In the genomic region with DNA sequence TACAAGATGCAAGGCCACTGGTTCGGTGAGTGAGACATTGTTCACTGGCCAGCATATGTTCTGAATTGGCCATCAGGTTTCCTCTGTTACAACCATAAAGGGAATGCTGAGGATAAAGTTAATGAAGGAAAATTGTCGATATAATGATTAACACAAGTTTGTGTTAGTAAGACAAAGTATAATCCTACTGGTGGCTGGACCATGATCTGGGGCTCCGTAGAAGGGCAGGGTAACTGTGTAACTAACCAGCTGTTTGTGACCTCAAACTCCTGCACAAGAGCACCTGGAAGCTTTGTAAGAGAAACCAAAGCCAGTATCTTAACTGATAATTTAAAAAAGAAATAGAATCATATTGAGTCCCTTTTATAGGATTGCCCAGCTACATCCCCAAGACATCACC, we compare ENCODE assay signal across 20 mouse cellular contexts. TPM values are rescaled to one million over a fixed set of nuclear protein-coding genes. Genes with fewer than 3 reads are reported as not detected.
DNase-seq lines count a peak whose midpoint lies in the region; ATAC-seq and TF ChIP-seq lines count a peak whose summit lies in the region.
"Had no signal": no experiment of that assay in that cellular context is flagged by ENCODE, and none has a peak within 500 bp of the region (broad histone marks: within the 10 kb centered on the region; RNA-seq: fewer than 3 reads in every experiment).

No protein-coding gene starts in this region.

- TF ChIP-seq CTCF in liver, adult 2 months (IDR thresholded peaks at IDR 0.05; ENCODE audit: low read depth, low read length): no peak

- ATAC-seq in intestine, embryonic 14.5 days (replicated peaks; ENCODE audit: low FRiP score, low TSS enrichment, low read depth): no peak
- no peak for ATAC-seq in activated CD4-positive, CD25-positive, alpha-beta regulatory T cell, adult 4 months
- ATAC-seq: forebrain, embryonic 15.5 days had no signal

- H3K36me3 ChIP-seq in liver, adult 2 months (ENCODE audit: control insufficient read depth, insufficient read depth, low read length): no peaks in the 10 kb centered on the region
- H3K36me3 ChIP-seq in intestine, embryonic 14.5 days (ENCODE audit: control insufficient read depth, insufficient read depth, low read length): no peaks in the 10 kb centered on the region
- H3K36me3 ChIP-seq: forebrain, embryonic 15.5 days; hindbrain, embryonic 15.5 days; liver, embryonic 13.5 days; lung, embryonic 15.5 days had no signal

- no peak overlapping the region for H3K4me2 ChIP-seq in intestine, embryonic 14.5 days (ENCODE audit: low read length)
- H3K4me2 ChIP-seq: forebrain, embryonic 15.5 days; heart, embryonic 11.5 days; hindbrain, embryonic 15.5 days; liver, embryonic 13.5 days; lung, embryonic 15.5 days had no signal

- no peak for TF ChIP-seq POLR2A in liver, adult 2 months (IDR thresholded peaks at IDR 0.05; ENCODE audit: extremely low read depth, insufficient read depth, low read length)

- H3K9ac ChIP-seq in liver, adult 2 months (ENCODE audit: low read depth, low read length): no peak overlapping the region
- H3K9ac ChIP-seq in intestine, embryonic 14.5 days (ENCODE audit: low read length): no peak overlapping the region
- H3K9ac ChIP-seq: forebrain, embryonic 15.5 days; hindbrain, embryonic 15.5 days; liver, embryonic 13.5 days; lung, embryonic 15.5 days had no signal

- H3K9me3 ChIP-seq in intestine, embryonic 14.5 days (ENCODE audit: control insufficient read depth, low read length): no peaks in the 10 kb centered on the region
- H3K9me3 ChIP-seq: forebrain, embryonic 15.5 days; hindbrain, embryonic 15.5 days; liver, embryonic 13.5 days; lung, embryonic 15.5 days had no signal

- H3K4me1 ChIP-seq in liver, adult 2 months (ENCODE audit: control insufficient read depth, insufficient read depth, low read length): peaks cover under 1% of the 10 kb centered on the region; the same call in 1 of the 2 replicates
- no peaks in the 10 kb centered on the region for H3K4me1 ChIP-seq in intestine, embryonic 14.5 days (replicated peaks; ENCODE audit: control insufficient read depth, insufficient read depth, low read length)
- H3K4me1 ChIP-seq: forebrain, embryonic 15.5 days; hindbrain, embryonic 15.5 days; lung, embryonic 15.5 days had no signal

- no peaks in the 10 kb centered on the region for H3K79me2 ChIP-seq in liver, adult 2 months (ENCODE audit: control insufficient read depth, insufficient read depth, low read length)

- peak; percentile 47 for DNase-seq in liver, adult 2 months (ENCODE audit: extremely low read depth, low read depth, low spot score)
- DNase-seq in liver: no peak
- peak; percentile 25 for DNase-seq in intestine, embryonic 14.5 days (ENCODE audit: low spot score)
- DNase-seq in kidney, adult 9 months: peak; percentile 88
- peak; percentile 67 for DNase-seq in kidney, postnatal 14 days
- DNase-seq in layer of hippocampus, postnatal 10 days (ENCODE audit: low spot score in 2 of 2): no peak
- no peak for DNase-seq in spleen, postnatal 4 days (ENCODE audit: low spot score in 2 of 2)
- DNase-seq: adrenal gland, postnatal 14 days; cerebellum, adult 9-10 months; gastrocnemius, postnatal 14 days; heart, adult 11 months; left cerebral cortex, postnatal 4 days; liver, embryonic 13.5 days; thymus, postnatal 25 days had no signal

- H3K27me3 ChIP-seq in liver, adult 2 months (ENCODE audit: control insufficient read depth, insufficient read depth, low read length): no peaks in the 10 kb centered on the region
- no peaks in the 10 kb centered on the region for H3K27me3 ChIP-seq in intestine, embryonic 14.5 days (replicated peaks; ENCODE audit: control insufficient read depth, insufficient read depth, low read length)
- H3K27me3 ChIP-seq: forebrain, embryonic 15.5 days; hindbrain, embryonic 15.5 days; liver, embryonic 13.5 days; lung, embryonic 15.5 days had no signal

- no peak overlapping the region for H3K27ac ChIP-seq in liver, adult 2 months (replicated peaks; ENCODE audit: insufficient read depth, low read depth, low read length)
- no peak overlapping the region for H3K27ac ChIP-seq in intestine, embryonic 14.5 days (ENCODE audit: low read depth)
- H3K27ac ChIP-seq: forebrain, embryonic 15.5 days; hindbrain, embryonic 15.5 days; liver, embryonic 13.5 days; lung, embryonic 15.5 days; macrophage had no signal

- 47% methylated on average over 3 of the region's 3 CpGs for WGBS in liver, adult 2 months
- 74% methylated on average over 3 of the region's 3 CpGs for WGBS in intestine, embryonic 14.5 days

- no peak overlapping the region for H3K4me3 ChIP-seq in liver, adult 2 months (ENCODE audit: insufficient read depth, low read depth, low read length)
- H3K4me3 ChIP-seq in intestine, embryonic 14.5 days (ENCODE audit: low read depth, low read length): no peak overlapping the region
- H3K4me3 ChIP-seq: forebrain, embryonic 15.5 days; hindbrain, embryonic 15.5 days; liver, embryonic 13.5 days; lung, embryonic 15.5 days had no signal

RNA-seq across cellular contexts. Expression of gene 2610301B20Rik, which starts 55.4 kb away (rescaled TPM):
- 2.7 and 3.0 TPM in 2 replicates for total RNA-seq in liver, adult 2 months (2014; rRNA removed)
- polyA plus RNA-seq in liver, adult 2 months (2012; rRNA removed): 1.6 and 1.9 TPM in 2 replicates
- polyA plus RNA-seq in intestine, embryonic 14.5 days (2014; fragmentation: Nextera tagmentation; extraction: Ambion mirVana): 26.9 and 29.0 TPM in 2 replicates
- total RNA-seq in layer of hippocampus, postnatal 10 days (2021): 10 to 100 TPM; 26.2 to 27.5 TPM
- polyA plus RNA-seq in activated CD4-positive, CD25-positive, alpha-beta regulatory T cell, adult 4 months (2017; shearing (Covaris generic)): 10 to 100 TPM in 1 of 2 experiments, 1 to 10 TPM in 1; 9.6 to 10.4 TPM

Comparison
In these comparisons a context has a peak if more than half of its experiments do, and no peak if none do; other contexts are left out.
1. DNase-seq: peak in liver, adult 2 months (single experiment), intestine, embryonic 14.5 days (single experiment), kidney, adult 9 months (single experiment) and kidney, postnatal 14 days (single experiment); none in liver (single experiment), layer of hippocampus, postnatal 10 days (0 of 2) and spleen, postnatal 4 days (0 of 2).